Mouse (Mus musculus) G1E (cell line): ENCODE data around the gene Prpsap1. TPM values are rescaled to one million over a fixed set of nuclear protein-coding genes. Genes with fewer than 3 reads are reported as not detected.

Experiments used
- ATAC-seq: 2 replicates; pipeline ENCODE4 v1.8.0; 2016; ENCODE audit warnings: mild to moderate bottlenecking; ENCODE audit not compliant: insufficient number of reproducible peaks, poor library complexity, low FRiP score, severe bottlenecking; ENCODE audit errors: extremely low read depth
- DNase-seq: peaks from one replicate; pipeline ENCODE4 v3.0.0; 2012; ENCODE audit warnings: low spot score
- H3K27me3 ChIP-seq: 2 replicates; pipeline ENCODE4 v1.6.1; 2012; ENCODE audit warnings: mild to moderate bottlenecking, low read length, inconsistent platforms; ENCODE audit not compliant: insufficient read depth
- H3K36me3 ChIP-seq: replicated peaks from 2 replicates; pipeline ENCODE3; 2012; ENCODE audit warnings: mild to moderate bottlenecking, inconsistent platforms
- H3K4me1 ChIP-seq: 2 replicates; pipeline ENCODE4 v1.6.1; 2012; ENCODE audit warnings: low read depth, low read length, inconsistent platforms, mixed read lengths; ENCODE audit not compliant: insufficient read depth
- H3K4me3 ChIP-seq: 2 replicates; pipeline ENCODE4 v1.5.1; 2012; ENCODE audit warnings: low read depth, mild to moderate bottlenecking, inconsistent platforms, low read length, moderate library complexity, mixed read lengths
- H3K9me3 ChIP-seq: replicated peaks from 2 replicates; pipeline ENCODE4 v1.6.1; 2012; ENCODE audit warnings: inconsistent platforms
- CTCF ChIP-seq: IDR thresholded peaks from 2 replicates; pipeline ENCODE4 v1.5.1; 2012; ENCODE audit warnings: low read depth, low read length, inconsistent platforms, mixed read lengths
- GATA1 ChIP-seq: IDR thresholded peaks from 2 replicates; pipeline ENCODE4 v1.6.1; 2012; ENCODE audit warnings: borderline replicate concordance, low read length, inconsistent platforms, mixed read lengths
- GATA2 ChIP-seq: IDR thresholded peaks from 2 replicates; pipeline ENCODE4 v1.6.1; 2012; ENCODE audit warnings: low read depth, low read length, inconsistent platforms, borderline replicate concordance
- POLR2AphosphoS5 ChIP-seq: IDR thresholded peaks from 2 replicates; pipeline ENCODE4 v1.6.1; 2012; ENCODE audit warnings: low read depth, low read length, inconsistent platforms; ENCODE audit not compliant: insufficient replicate concordance
- TAL1 ChIP-seq: conservative IDR thresholded peaks from 2 replicates; pipeline ENCODE4 v1.6.1; 2012; ENCODE audit warnings: low read depth, low read length, inconsistent platforms, mixed read lengths
- polyA plus RNA-seq: library from polyadenylated mRNA; stranded (reverse); fragments of >175 nt; gene quantifications from 2 replicates; pipeline ENCODE4 v1.2.3, GENCODE M21; 2012
- total RNA-seq, 2 experiments: library from RNA; stranded (forward) in 1 of 2; stranded (reverse) in 1 of 2; fragments of 200-1000 nt in 1 of 2; fragments of >200 nt in 1 of 2; fragmentation: Nextera tagmentation in 1 of 2; gene quantifications; 2 replicates each; pipeline ENCODE4 v1.2.3; 2014 to 2017

Gene Prpsap1
- total and polyA plus RNA-seq, 3 experiments = 33.3 to 53.9 (median 53.7) TPM

GRCm38 (mm10) chr11:116490232-116491107 lies 3.5 kb downstream of the Prpsap1 start:
- peak overlapping the region; percentile 99 for H3K4me3 ChIP-seq
- peaks cover 34% of the 10 kb centered on the region for H3K36me3 ChIP-seq
- ATAC-seq (peak; percentile 69), DNase-seq (peak; percentile 69)
- TF ChIP-seq TAL1 (no peak), GATA1 (no peak), CTCF (no peak), GATA2 (no peak), POLR2AphosphoS5 (no peak)
- peaks cover 6% of the 10 kb centered on the region for H3K9me3 ChIP-seq
- H3K4me1 ChIP-seq = peaks cover 40% of the 10 kb centered on the region
- no peaks in the 10 kb centered on the region for H3K27me3 ChIP-seq

GRCm38 (mm10) chr11:116489771-116490231 lies 4.2 kb downstream of the Prpsap1 start:
- peak overlapping the region; percentile 99 for H3K4me3 ChIP-seq
- H3K27me3 ChIP-seq = no peaks in the 10 kb centered on the region
- TF ChIP-seq TAL1 = no peak
- no peak for TF ChIP-seq POLR2AphosphoS5
- TF ChIP-seq CTCF = no peak
- TF ChIP-seq GATA2 = no peak
- TF ChIP-seq GATA1 = no peak
- ATAC-seq (no peak), DNase-seq (no peak)
- peaks cover 6% of the 10 kb centered on the region for H3K9me3 ChIP-seq
- H3K36me3 ChIP-seq = peaks cover 40% of the 10 kb centered on the region
- H3K4me1 ChIP-seq = peaks cover 40% of the 10 kb centered on the region

GRCm38 (mm10) chr11:116488693-116489375 lies 5.2 kb downstream of the Prpsap1 start:
- peak overlapping the region; percentile 99 for H3K4me3 ChIP-seq
- H3K9me3 ChIP-seq = peaks cover 6% of the 10 kb centered on the region
- ATAC-seq (no peak), DNase-seq (no peak)
- peaks cover 50% of the 10 kb centered on the region for H3K36me3 ChIP-seq
- peaks cover 34% of the 10 kb centered on the region for H3K4me1 ChIP-seq
- no peaks in the 10 kb centered on the region for H3K27me3 ChIP-seq
- no peak for TF ChIP-seq GATA1
- TF ChIP-seq CTCF = peak; percentile 24; the same call in 1 of the 2 replicates
- no peak for TF ChIP-seq TAL1
- no peak for TF ChIP-seq POLR2AphosphoS5
- TF ChIP-seq GATA2 = no peak

DNA sequence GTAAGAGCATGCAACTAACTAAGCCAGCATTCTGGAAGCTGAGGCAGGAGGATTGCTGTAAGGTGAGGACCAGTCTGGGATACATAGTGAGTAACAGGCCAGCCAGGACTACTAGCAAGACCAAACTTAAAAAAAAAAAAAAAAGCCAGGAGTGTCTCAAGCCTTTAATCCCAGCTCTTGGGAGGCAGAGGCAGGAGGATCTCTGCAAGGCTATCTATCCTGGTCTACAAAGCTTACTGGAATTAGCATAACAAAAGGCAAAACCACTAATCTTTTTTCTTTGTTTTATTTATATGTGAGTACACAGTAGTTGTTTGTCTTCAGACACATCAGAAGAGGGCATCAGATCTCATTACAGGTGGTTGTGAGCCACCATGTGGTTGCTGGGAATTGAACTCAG lies 5.8 kb downstream of the Prpsap1 start:
- Histone ChIP-seq H3K27me3 (no peaks in the 10 kb centered on the region), H3K36me3 (peaks cover 56% of the 10 kb centered on the region), H3K4me1 (peaks cover 33% of the 10 kb centered on the region), H3K9me3 (peaks cover 6% of the 10 kb centered on the region), H3K4me3 (no peak overlapping the region)
- DNase-seq (no peak), ATAC-seq (no peak)
- TF ChIP-seq POLR2AphosphoS5 = no peak

DNA sequence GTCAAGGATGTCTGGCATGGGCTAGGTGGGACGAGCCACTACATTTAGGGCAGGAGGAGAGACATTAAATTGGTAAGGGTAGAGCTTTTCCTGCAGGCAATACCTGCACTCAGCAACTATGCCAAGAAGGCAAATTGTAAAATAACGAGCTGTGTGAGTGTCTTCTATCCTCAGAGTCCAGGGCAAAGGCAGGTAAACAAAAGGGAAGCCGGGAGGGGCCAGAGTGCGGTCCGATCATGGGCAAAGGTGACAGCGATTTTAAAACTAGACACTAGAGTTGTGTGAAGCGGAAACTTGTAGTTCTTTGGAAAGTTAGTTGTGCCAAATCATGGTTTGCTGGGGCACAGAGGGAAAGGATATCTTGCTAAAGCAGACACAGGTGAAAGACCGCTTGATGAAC lies 9.7 kb downstream of the Prpsap1 start:
- Histone ChIP-seq H3K4me1 (peaks cover 15% of the 10 kb centered on the region), H3K4me3 (no peak overlapping the region), H3K9me3 (peaks cover 6% of the 10 kb centered on the region), H3K27me3 (no peaks in the 10 kb centered on the region), H3K36me3 (peaks cover 93% of the 10 kb centered on the region)
- DNase-seq = no peak
- no peak for ATAC-seq
- TF ChIP-seq GATA2 (no peak), TAL1 (no peak), CTCF (no peak), GATA1 (no peak), POLR2AphosphoS5 (no peak)

- TF ChIP-seq GATA1 (no peak), CTCF (no peak), POLR2AphosphoS5 (no peak), GATA2 (no peak), TAL1 (no peak)
- ATAC-seq (no peak), DNase-seq (no peak)
- peaks cover 98% of the 10 kb centered on the region for H3K36me3 ChIP-seq
- no peaks in the 10 kb centered on the region for H3K9me3 ChIP-seq
- no peaks in the 10 kb centered on the region for H3K27me3 ChIP-seq
- H3K4me1 ChIP-seq = peaks cover 2% of the 10 kb centered on the region; the same call in 1 of the 2 replicates
- H3K4me3 ChIP-seq = no peak overlapping the region
Measured at GRCm38 (mm10) chr11:116481776-116482175, 12.2 kb downstream of the Prpsap1 start.
